Mouse (Mus musculus) heart, adult 9 months (tissue): ENCODE measurements at regions not wholly inside any gene's neighbourhood (a gene's known extent, or its start where the extent isn't known, plus 50 kb on each side); places are given as distances from the start of the nearest gene placed in this dataset.

Experiments used
- DNase-seq, 2 experiments: peaks; one replicate each; pipeline ENCODE4 v3.0.0; 2022; ENCODE audit warnings: low spot score in 2 of 2

- no peak for DNase-seq
Observed at GRCm38 (mm10) chr4:58728641-58729040, 58.9 kb downstream of the Olfr267 start.

- no peak for DNase-seq
Observed at GRCm38 (mm10) chr4:58726424-58726823, 61.1 kb downstream of the Olfr267 start.

- peak; percentile 24 to 25 for DNase-seq
Observed at GRCm38 (mm10) chr4:58722772-58723171, 64.7 kb downstream of the Olfr267 start.

- no peak for DNase-seq
Observed at GRCm38 (mm10) chr4:58720682-58721081, 66.8 kb downstream of the Olfr267 start.

- no peak for DNase-seq
Observed at GRCm38 (mm10) chr4:58716426-58716825, 71.1 kb downstream of the Olfr267 start.

- DNase-seq = no peak
Observed at GRCm38 (mm10) chr4:58715846-58716245, 71.7 kb downstream of the Olfr267 start.

- no peak for DNase-seq
Observed at GRCm38 (mm10) chr4:58714221-58714620, 73.3 kb downstream of the Olfr267 start.

GRCm38 (mm10) chr4:58712875-58713274 lies 74.6 kb downstream of the Olfr267 start:
- no peak for DNase-seq

GRCm38 (mm10) chr4:58712166-58712565 lies 75.3 kb downstream of the Olfr267 start:
- DNase-seq = no peak

GRCm38 (mm10) chr4:58699236-58699798 lies 88.2 kb downstream of the Olfr267 start:
- DNase-seq = no peak

- DNase-seq = peak; percentile 10 to 40
Observed at GRCm38 (mm10) chr4:58698828-58699227, 88.7 kb downstream of the Olfr267 start.

GRCm38 (mm10) chr4:58696684-58697083 lies 90.8 kb downstream of the Olfr267 start:
- DNase-seq = no peak

- DNase-seq = no peak
Observed at GRCm38 (mm10) chr4:58695281-58695680, 92.2 kb downstream of the Olfr267 start.

GRCm38 (mm10) chr4:58693018-58693417 lies 94.5 kb downstream of the Olfr267 start:
- no peak for DNase-seq

GRCm38 (mm10) chr4:58681926-58682325 lies 105.6 kb downstream of the Olfr267 start:
- DNase-seq = no peak

GRCm38 (mm10) chr4:58677701-58678385 lies 109.7 kb downstream of the Olfr267 start:
- no peak for DNase-seq

GRCm38 (mm10) chr4:58671406-58672035 lies 116.0 kb downstream of the Olfr267 start:
- DNase-seq = no peak

- DNase-seq = no peak
Observed at GRCm38 (mm10) chr4:58670906-58671250, 116.6 kb downstream of the Olfr267 start.

GRCm38 (mm10) chr4:58670107-58670905 lies 116.6 kb upstream of the Lpar1 start:
- no peak for DNase-seq

GRCm38 (mm10) chr4:58668368-58669153 lies 114.9 kb upstream of the Lpar1 start:
- DNase-seq = no peak

GRCm38 (mm10) chr4:58663628-58664205 lies 110.0 kb upstream of the Lpar1 start:
- DNase-seq = peak; percentile 25 to 37
